Mouse (Mus musculus) myocyte (in vitro differentiated cells): ENCODE measurements around the gene Olfr487. TPM values are rescaled to one million over a fixed set of nuclear protein-coding genes. Genes with fewer than 3 reads are reported as not detected.

ENCODE experiments used
- H3K27me3 ChIP-seq: one replicate; pipeline ENCODE4 v1.6.1; 2011; ENCODE audit not compliant: control insufficient read depth, insufficient read depth, insufficient read length
- H3K36me3 ChIP-seq: one replicate; pipeline ENCODE4 v1.6.1; 2011; ENCODE audit not compliant: control insufficient read depth, insufficient read depth
- H3K4me2 ChIP-seq: one replicate; pipeline ENCODE4 v1.6.1; 2011; ENCODE audit warnings: low read depth, control low read depth
- H3K4me3 ChIP-seq: one replicate; pipeline ENCODE4 v1.5.1; 2011; ENCODE audit warnings: mild to moderate bottlenecking, control low read depth, moderate library complexity
- H3K79me2 ChIP-seq: one replicate; pipeline ENCODE4 v1.6.1; 2011; ENCODE audit not compliant: control insufficient read depth, insufficient read depth
- H3ac ChIP-seq: one replicate; pipeline ENCODE4 v1.6.1; 2011; ENCODE audit not compliant: control insufficient read depth, insufficient read length
- E2F4 ChIP-seq: IDR thresholded peaks from one replicate; pipeline ENCODE4 v1.6.1; 2011; ENCODE audit warnings: mild to moderate bottlenecking, control low read depth, moderate library complexity; ENCODE audit not compliant: insufficient read depth
- MAX ChIP-seq: IDR thresholded peaks from one replicate; pipeline ENCODE4 v1.6.1; 2011; ENCODE audit warnings: low read depth, mild to moderate bottlenecking, control low read depth
- MYOD1 ChIP-seq, 3 experiments: IDR thresholded peaks; one replicate each; pipeline ENCODE4 v1.6.1; 2011; ENCODE audit warnings: control low read depth in 2 of 3, low read depth in 2 of 3, mild to moderate bottlenecking in 2 of 3, moderate library complexity in 1 of 3; ENCODE audit not compliant: insufficient read length in 2 of 3, control insufficient read depth in 1 of 3
- MYOG ChIP-seq, 3 experiments: IDR thresholded peaks; one replicate each; pipeline ENCODE4 v1.6.1; 2011; ENCODE audit warnings: control low read depth in 2 of 3, low read depth in 2 of 3, mild to moderate bottlenecking in 2 of 3; ENCODE audit not compliant: insufficient read length in 2 of 3, control insufficient read depth in 1 of 3, insufficient read depth in 1 of 3
- POLR2A ChIP-seq: IDR thresholded peaks from one replicate; pipeline ENCODE4 v1.6.1; 2011; ENCODE audit warnings: low read depth, mild to moderate bottlenecking, control low read depth, moderate library complexity; ENCODE audit not compliant: insufficient read length
- REST ChIP-seq: IDR thresholded peaks from one replicate; pipeline ENCODE4 v1.6.1; 2011; ENCODE audit warnings: mild to moderate bottlenecking, control low read depth, moderate library complexity; ENCODE audit not compliant: insufficient read depth, insufficient read length
- SRF ChIP-seq: IDR thresholded peaks from one replicate; pipeline ENCODE4 v1.6.1; 2011; ENCODE audit warnings: low read depth; ENCODE audit not compliant: control insufficient read depth, insufficient read length
- USF1 ChIP-seq: IDR thresholded peaks from one replicate; pipeline ENCODE4 v1.6.1; 2011; ENCODE audit warnings: low read depth, mild to moderate bottlenecking, control low read depth, moderate library complexity
- polyA plus RNA-seq: library from polyadenylated mRNA; unstranded; fragments of >200 nt; fragmentation: generic; extraction: Trizol; gene quantifications from one replicate; pipeline ENCODE4 v1.2.1, GENCODE M21; 2012; ENCODE audit warnings: missing spikeins

Gene Olfr487
- polyA plus RNA-seq, 1 experiment = not detected

DNA sequence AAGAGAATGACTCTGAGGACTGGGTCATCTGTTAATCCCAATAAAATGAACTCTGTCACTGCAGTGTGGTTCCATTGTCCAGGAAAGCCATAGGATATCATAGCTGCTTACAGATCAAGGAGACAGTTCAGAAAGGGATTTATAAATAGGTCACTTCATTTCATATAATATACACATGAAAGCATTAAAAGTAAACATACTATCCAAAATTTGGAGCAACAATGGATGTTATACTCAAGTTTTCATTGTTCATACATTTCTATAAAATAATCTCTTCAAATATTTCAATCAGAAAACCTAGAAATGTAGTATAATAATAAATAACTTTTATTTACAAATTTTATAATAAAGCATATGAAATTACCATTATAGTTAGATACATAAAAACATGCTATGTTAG is 54.7 kb downstream of the Olfr487 start, which contains the start of gene Olfr485:
TSS of gene Olfr485 (minus strand) at position 101 of the 400 bp plus-strand sequence.
- no peak within 1 kb of the TSS for H3K4me3 ChIP-seq
- H3ac ChIP-seq = no peak within 1 kb of the TSS
- H3K36me3 ChIP-seq = no peaks in the 10 kb centered on the region
- no peaks in the 10 kb centered on the region for H3K27me3 ChIP-seq
- no peak within 1 kb of the TSS for H3K4me2 ChIP-seq
- no peak for TF ChIP-seq MYOD1 (IDR thresholded peaks at IDR 0.05; ENCODE audit: control insufficient read depth in 1 of 3, insufficient read length in 2 of 3, low read depth in 2 of 3)
- TF ChIP-seq MAX = no peak
- no peak for TF ChIP-seq MYOG (IDR thresholded peaks at IDR 0.05; ENCODE audit: control insufficient read depth in 1 of 3, insufficient read depth in 1 of 3, insufficient read length in 2 of 3, low read depth in 2 of 3)
- TF ChIP-seq USF1 = no peak
- no peak for TF ChIP-seq POLR2A
- TF ChIP-seq E2F4 = no peak
- no peak for TF ChIP-seq SRF
- no peak for TF ChIP-seq REST
- no peaks in the 10 kb centered on the region for H3K79me2 ChIP-seq

Other genes starting within 250 kb of the Olfr487 start
- not detected for gene Olfr476, start 249.8 kb downstream of the Olfr487 start, polyA plus RNA-seq
- gene Olfr477, start 227.9 kb downstream of the Olfr487 start, polyA plus RNA-seq = not detected
- not detected for gene Olfr478, start 180.6 kb downstream of the Olfr487 start, polyA plus RNA-seq
- gene Olfr479, start 163.9 kb downstream of the Olfr487 start, polyA plus RNA-seq = not detected
- gene Olfr480, start 147.3 kb downstream of the Olfr487 start, polyA plus RNA-seq = not detected
- not detected for gene Olfr481, start 134.8 kb downstream of the Olfr487 start, polyA plus RNA-seq
- gene Olfr482, start 117.0 kb downstream of the Olfr487 start, polyA plus RNA-seq = 0.02 TPM
- gene Olfr483, start 113.8 kb downstream of the Olfr487 start, polyA plus RNA-seq = not detected
- gene Olfr484, start 87.2 kb downstream of the Olfr487 start, polyA plus RNA-seq = not detected
- not detected for gene Olfr485, start 54.8 kb downstream of the Olfr487 start, polyA plus RNA-seq
- gene Olfr486, start 41.9 kb downstream of the Olfr487 start, polyA plus RNA-seq = not detected
- gene Olfr488, start 43.7 kb upstream of the Olfr487 start, polyA plus RNA-seq = not detected
- gene Olfr490, start 74.3 kb upstream of the Olfr487 start, polyA plus RNA-seq = not detected
- gene Olfr491, start 98.8 kb upstream of the Olfr487 start, polyA plus RNA-seq = not detected
- gene Olfr492, start 109.0 kb upstream of the Olfr487 start, polyA plus RNA-seq = not detected
- not detected for gene Olfr493, start 132.3 kb upstream of the Olfr487 start, polyA plus RNA-seq
- not detected for gene Olfr494, start 150.7 kb upstream of the Olfr487 start, polyA plus RNA-seq
- gene Olfr495, start 178.5 kb upstream of the Olfr487 start, polyA plus RNA-seq = not detected
- gene Olfr497, start 205.8 kb upstream of the Olfr487 start, polyA plus RNA-seq = not detected